Mouse (Mus musculus) urinary bladder, adult 18-20 months (tissue): ENCODE measurements around the gene Gm527.

ENCODE experiments used
- DNase-seq, 2 experiments: peaks; one replicate each; pipeline ENCODE4 v3.0.0; 2022; ENCODE audit warnings: low spot score in 2 of 2, mixed read lengths in 2 of 2

Gm527 gene

GRCm38 (mm10) chr12:64917578-64918471, at the start of gene Gm527:
Gene Gm527, plus strand, starts transcription at chr12:64917906.
- DNase-seq = peak; percentile 86 to 93

GRCm38 (mm10) chr12:64871103-64871502, 46.6 kb upstream of the Gm527 start:
- no peak for DNase-seq

GRCm38 (mm10) chr12:64897060-64897730, 20.5 kb upstream of the Gm527 start:
- DNase-seq = peak; percentile 6 to 21

- DNase-seq = peak; percentile 6 to 47
Measured at GRCm38 (mm10) chr12:64902506-64902905, 15.2 kb upstream of the Gm527 start.

- DNase-seq = no peak
Measured at GRCm38 (mm10) chr12:64903186-64903585, 14.5 kb upstream of the Gm527 start.

- no peak for DNase-seq
Measured at GRCm38 (mm10) chr12:64912996-64913395, 4.7 kb upstream of the Gm527 start.

GRCm38 (mm10) chr12:64916735-64917134, 971 bp upstream of the Gm527 start:
- DNase-seq = no peak

GRCm38 (mm10) chr12:64937493-64937892, 19.8 kb downstream of the Gm527 start:
- DNase-seq = no peak

- no peak for DNase-seq
Measured at GRCm38 (mm10) chr12:64964560-64964959, 46.9 kb downstream of the Gm527 start.

GRCm38 (mm10) chr12:64965124-64966026, 47.7 kb downstream of the Gm527 start, which contains the start of the genes Klhl28 and Togaram1:
Gene Klhl28, minus strand, starts transcription at chr12:64965534.
Gene Togaram1, plus strand, starts transcription at chr12:64965804.
- DNase-seq = peak; percentile 98 to 99

- peak in 1 of 2 experiments; percentile 25 for DNase-seq
Measured at GRCm38 (mm10) chr12:64966101-64966631, 48.5 kb downstream of the Gm527 start.

GRCm38 (mm10) chr12:64966652-64967435, 49.1 kb downstream of the Gm527 start:
- DNase-seq = no peak

GRCm38 (mm10) chr12:64967470-64967869, 49.8 kb downstream of the Gm527 start:
- DNase-seq = no peak

GRCm38 (mm10) chr12:64968067-64968466, 50.4 kb downstream of the Gm527 start:
- no peak for DNase-seq

- DNase-seq = no peak
Measured at GRCm38 (mm10) chr12:64971399-64971798, 53.7 kb downstream of the Gm527 start.

- no peak for DNase-seq
Measured at GRCm38 (mm10) chr12:64972063-64972462, 54.4 kb downstream of the Gm527 start.
